ENCODE assay signal across 9 mouse cellular contexts in genomic region chr9:86878716-86879115, GRCm38 (mm10). TPM values are rescaled to one million over a fixed set of nuclear protein-coding genes. Genes with fewer than 3 reads are reported as not detected.
DNase-seq lines count a peak whose midpoint lies in the region; ATAC-seq lines count a peak whose summit lies in the region.
"Had no signal": no experiment of that assay in that cellular context is flagged by ENCODE, and none has a peak within 500 bp of the region (broad histone marks: within the 10 kb centered on the region; RNA-seq: fewer than 3 reads in every experiment).

No protein-coding gene starts in this region.

- H3K9ac ChIP-seq in kidney, embryonic 14.5 days (ENCODE audit: low read depth, low read length): no peak overlapping the region
- H3K9ac ChIP-seq in embryonic facial prominence, embryonic 11.5 days (replicated peaks; ENCODE audit: low read length): no peak overlapping the region
- H3K9ac ChIP-seq in forebrain, embryonic 15.5 days (replicated peaks): peak overlapping the region; percentile 83
- H3K9ac ChIP-seq in midbrain, embryonic 12.5 days (replicated peaks): peak overlapping the region; percentile 59
- no peak overlapping the region for H3K9ac ChIP-seq in liver, embryonic 12.5 days

- H3K4me3 ChIP-seq in kidney, embryonic 14.5 days (ENCODE audit: low read length): peak overlapping the region; percentile 64
- peak overlapping the region; percentile 70; the same call in 1 of the 2 replicates for H3K4me3 ChIP-seq in embryonic facial prominence, embryonic 11.5 days (ENCODE audit: low read depth, low read length)
- H3K4me3 ChIP-seq in forebrain, embryonic 15.5 days: peak overlapping the region; percentile 78
- H3K4me3 ChIP-seq in midbrain, embryonic 12.5 days: peak overlapping the region; percentile 72
- H3K4me3 ChIP-seq in liver, embryonic 12.5 days: no peak overlapping the region

- H3K4me1 ChIP-seq in kidney, embryonic 14.5 days (ENCODE audit: control insufficient read depth, insufficient read depth, low read length): 0 out of 2 replicates have a peak, but pooled peaks cover 5% of the 10 kb centered on the region
- H3K4me1 ChIP-seq in embryonic facial prominence, embryonic 11.5 days (ENCODE audit: control insufficient read depth, insufficient read depth, low read length): peaks cover 7% of the 10 kb centered on the region; the same call in 1 of the 2 replicates
- peaks cover 18% of the 10 kb centered on the region for H3K4me1 ChIP-seq in forebrain, embryonic 15.5 days
- H3K4me1 ChIP-seq in midbrain, embryonic 12.5 days: 0 out of 2 replicates have a peak, but pooled peaks cover 4% of the 10 kb centered on the region
- no peaks in the 10 kb centered on the region for H3K4me1 ChIP-seq in liver, embryonic 12.5 days

- H3K9me3 ChIP-seq in kidney, embryonic 14.5 days (ENCODE audit: control insufficient read depth, low read length): no peaks in the 10 kb centered on the region
- no peaks in the 10 kb centered on the region for H3K9me3 ChIP-seq in embryonic facial prominence, embryonic 11.5 days (replicated peaks; ENCODE audit: control insufficient read depth, low read length)
- H3K9me3 ChIP-seq in forebrain, embryonic 15.5 days: no peaks in the 10 kb centered on the region
- H3K9me3 ChIP-seq in midbrain, embryonic 12.5 days: no peaks in the 10 kb centered on the region
- no peaks in the 10 kb centered on the region for H3K9me3 ChIP-seq in liver, embryonic 12.5 days (replicated peaks)

- no peak for ATAC-seq in kidney, embryonic 14.5 days (ENCODE audit: low FRiP score, low TSS enrichment)
- no peak for ATAC-seq in embryonic facial prominence, embryonic 11.5 days (replicated peaks; ENCODE audit: insufficient number of reproducible peaks, low FRiP score, low TSS enrichment, low read depth)
- no peak for ATAC-seq in forebrain, embryonic 15.5 days (replicated peaks)
- no peak for ATAC-seq in midbrain, embryonic 12.5 days (ENCODE audit: low FRiP score, low read depth)
- ATAC-seq in liver, embryonic 12.5 days: no peak

- H3K27me3 ChIP-seq in kidney, embryonic 14.5 days (ENCODE audit: control insufficient read depth, insufficient read depth, low read length): peaks cover 24% of the 10 kb centered on the region
- H3K27me3 ChIP-seq in embryonic facial prominence, embryonic 11.5 days (ENCODE audit: control insufficient read depth, insufficient read depth, low read length): peaks cover 31% of the 10 kb centered on the region
- no peaks in the 10 kb centered on the region; the same call in 1 of the 2 replicates for H3K27me3 ChIP-seq in forebrain, embryonic 15.5 days
- peaks cover 28% of the 10 kb centered on the region for H3K27me3 ChIP-seq in midbrain, embryonic 12.5 days
- H3K27me3 ChIP-seq in liver, embryonic 12.5 days (replicated peaks): peaks cover 58% of the 10 kb centered on the region

- 19% methylated on average over 6 of the region's 6 CpGs for WGBS in kidney, embryonic 14.5 days
- 77% methylated on average over 6 of the region's 6 CpGs for WGBS in embryonic facial prominence, embryonic 11.5 days
- 55% methylated on average over 6 of the region's 6 CpGs for WGBS in forebrain, embryonic 15.5 days
- WGBS in midbrain, embryonic 12.5 days: 65% methylated on average over 6 of the region's 6 CpGs
- 73% methylated on average over 6 of the region's 6 CpGs for WGBS in liver, embryonic 12.5 days (ENCODE audit: insufficient replicate concordance)

- DNase-seq in kidney, postnatal 25 days: no peak
- DNase-seq in embryonic facial prominence, embryonic 11.5 days (ENCODE audit: low spot score): no peak
- no peak for DNase-seq in thymus, postnatal 25 days
- DNase-seq in frontal cortex, postnatal 14 days (ENCODE audit: low spot score in 2 of 2): no peak
- DNase-seq: thymus, adult 18-20 months had no signal

- H3K4me2 ChIP-seq in kidney, embryonic 14.5 days (replicated peaks; ENCODE audit: low read depth, low read length): peak overlapping the region; percentile 95
- H3K4me2 ChIP-seq in embryonic facial prominence, embryonic 11.5 days (ENCODE audit: low read depth, low read length): no peak overlapping the region
- H3K4me2 ChIP-seq in forebrain, embryonic 15.5 days (replicated peaks): peak overlapping the region; percentile 73
- H3K4me2 ChIP-seq in midbrain, embryonic 12.5 days (replicated peaks): peak overlapping the region; percentile 85
- H3K4me2 ChIP-seq in liver, embryonic 12.5 days: no peak overlapping the region

- no peak overlapping the region for H3K27ac ChIP-seq in kidney, embryonic 14.5 days (ENCODE audit: low read depth, low read length)
- no peak overlapping the region for H3K27ac ChIP-seq in embryonic facial prominence, embryonic 11.5 days (replicated peaks; ENCODE audit: low read depth, low read length)
- H3K27ac ChIP-seq in forebrain, embryonic 15.5 days (replicated peaks): no peak overlapping the region
- peak overlapping the region; percentile 93 for H3K27ac ChIP-seq in midbrain, embryonic 12.5 days (replicated peaks)
- no peak overlapping the region for H3K27ac ChIP-seq in liver, embryonic 12.5 days

- H3K36me3 ChIP-seq in kidney, embryonic 14.5 days (ENCODE audit: control insufficient read depth, insufficient read depth, low read length): no peaks in the 10 kb centered on the region
- no peaks in the 10 kb centered on the region for H3K36me3 ChIP-seq in embryonic facial prominence, embryonic 11.5 days (replicated peaks; ENCODE audit: control insufficient read depth, insufficient read depth, low read depth, low read length)
- H3K36me3 ChIP-seq in forebrain, embryonic 15.5 days: no peaks in the 10 kb centered on the region
- no peaks in the 10 kb centered on the region for H3K36me3 ChIP-seq in midbrain, embryonic 12.5 days
- H3K36me3 ChIP-seq in liver, embryonic 12.5 days: no peaks in the 10 kb centered on the region

RNA-seq across cellular contexts. Expression of gene Snap91, which starts 1.7 kb away (rescaled TPM):
- polyA plus RNA-seq in kidney, embryonic 14.5 days (2014; fragmentation: Nextera tagmentation; extraction: Ambion mirVana): 13.0 and 18.9 TPM in 2 replicates
- 5.1 and 5.7 TPM in 2 replicates for polyA plus RNA-seq in embryonic facial prominence, embryonic 11.5 days (2014; fragmentation: Nextera tagmentation; extraction: Ambion mirVana)
- polyA plus RNA-seq in forebrain, embryonic 15.5 days (2015; fragmentation: Nextera tagmentation; extraction: Ambion mirVana): 98.4 and 101 TPM in 2 replicates
- polyA plus RNA-seq in midbrain, embryonic 12.5 days (2016; fragmentation: Nextera tagmentation; extraction: Ambion mirVana): 39.3 and 45.0 TPM in 2 replicates
- polyA plus RNA-seq in liver, embryonic 12.5 days (2016; fragmentation: Nextera tagmentation; extraction: Ambion mirVana): 0.08 and 0.17 TPM in 2 replicates

Comparison
In these comparisons a context has a peak if more than half of its experiments do, and no peak if none do; other contexts are left out.
1. H3K4me2 ChIP-seq: peak in kidney, embryonic 14.5 days (single experiment), forebrain, embryonic 15.5 days (single experiment) and midbrain, embryonic 12.5 days (single experiment); none in embryonic facial prominence, embryonic 11.5 days (single experiment) and liver, embryonic 12.5 days (single experiment).
2. H3K9ac ChIP-seq: peak in forebrain, embryonic 15.5 days (single experiment) and midbrain, embryonic 12.5 days (single experiment); none in kidney, embryonic 14.5 days (single experiment), embryonic facial prominence, embryonic 11.5 days (single experiment) and liver, embryonic 12.5 days (single experiment).